Mouse (Mus musculus) natural killer cell, adult 2 months (primary cell): ENCODE results near the gene Zg16.
A peak's percentile ranks its signal among the peaks of the same experiment; 100 is the strongest.
"Not testable (repeated sequence)": the region's sequence is repeated elsewhere in the genome, so short reads cannot be mapped to it uniquely, and the experiment has no call there.

Experiments
- DNase-seq, 2 experiments: peaks; one replicate each; pipeline ENCODE4 v3.0.0; 2022; ENCODE audit warnings: low spot score in 2 of 2

Gene Zg16

GRCm38 (mm10) chr7:127087278-127088010 lies at the start of gene Zg16:
Gene Zg16 (minus strand): TSS chr7:127087328.
- DNase-seq, result not testable (repeated sequence)

GRCm38 (mm10) chr7:127136181-127137071 lies 49.3 kb upstream of the Zg16 start:
- peak in 1 of 2 experiments; percentile 30 for DNase-seq

- DNase-seq, result peak; percentile 52 to 61
These were observed 47.8 kb upstream of the Zg16 start for GRCm38 (mm10) chr7:127134821-127135447.

- DNase-seq, result no peak
These were observed 46.0 kb upstream of the Zg16 start for GRCm38 (mm10) chr7:127133125-127133524.

GRCm38 (mm10) chr7:127129638-127130037 lies 42.5 kb upstream of the Zg16 start:
- DNase-seq, result no peak

- no peak for DNase-seq
These were observed 34.8 kb upstream of the Zg16 start, which contains the start of gene Qprt for GRCm38 (mm10) chr7:127121911-127122270. Gene Qprt (minus strand): TSS chr7:127122226.

- DNase-seq, result no peak
These were observed 34.2 kb upstream of the Zg16 start for GRCm38 (mm10) chr7:127121061-127121910.

- DNase-seq, result no peak
These were observed 31.7 kb upstream of the Zg16 start for GRCm38 (mm10) chr7:127118671-127119445.

GRCm38 (mm10) chr7:127117948-127118347 lies 30.8 kb upstream of the Zg16 start:
- DNase-seq, result no peak

GRCm38 (mm10) chr7:127116331-127116935 lies 29.3 kb upstream of the Zg16 start:
- no peak for DNase-seq

GRCm38 (mm10) chr7:127114920-127115319 lies 27.8 kb upstream of the Zg16 start:
- DNase-seq, result peak; percentile 47 to 69

GRCm38 (mm10) chr7:127113614-127114259 lies 26.6 kb upstream of the Zg16 start:
- DNase-seq, result peak in 1 of 2 experiments; percentile 40

- peak; percentile 73 to 86 for DNase-seq
These were observed 25.9 kb upstream of the Zg16 start for GRCm38 (mm10) chr7:127112921-127113597.

GRCm38 (mm10) chr7:127112251-127112841 lies 25.2 kb upstream of the Zg16 start:
- peak; percentile 49 to 66 for DNase-seq

GRCm38 (mm10) chr7:127111461-127111860 lies 24.3 kb upstream of the Zg16 start:
- peak; percentile 78 to 84 for DNase-seq

- DNase-seq, result peak; percentile 68 to 80
These were observed 23.3 kb upstream of the Zg16 start for GRCm38 (mm10) chr7:127110239-127111007.

- DNase-seq, result no peak
These were observed 18.4 kb upstream of the Zg16 start for GRCm38 (mm10) chr7:127105551-127105950.
